Mouse (Mus musculus): Measurements from ENCODE around the gene Cbfa2t3.

DNA sequence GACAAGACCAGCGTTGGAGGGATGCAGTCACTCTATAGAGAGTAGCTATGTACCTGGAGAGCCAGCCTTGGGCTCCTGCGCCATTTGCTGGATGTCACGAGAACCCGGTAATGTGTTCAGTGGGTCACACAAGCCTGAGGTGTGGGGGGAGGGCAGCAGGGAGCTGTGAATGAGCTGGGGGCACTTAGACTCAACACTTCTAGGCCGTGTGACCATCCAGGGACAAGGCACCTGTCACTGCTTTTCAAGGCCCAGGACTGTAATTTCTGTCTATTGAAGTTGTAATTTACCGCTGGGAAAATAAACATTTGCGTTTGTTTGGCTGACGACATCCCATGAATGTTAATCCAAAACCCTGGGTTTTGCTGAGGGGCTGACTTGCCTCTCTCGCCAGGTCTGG, 12.0 kb downstream of the Cbfa2t3 start:
- TF ChIP-seq POLR2A (IDR thresholded peaks at IDR 0.05; ENCODE audit: low read depth, low read length) (no peak), CTCF (IDR thresholded peaks at IDR 0.05; ENCODE audit: borderline replicate concordance, insufficient read depth, low read length) (no peak)
